Mouse (Mus musculus) embryonic facial prominence, embryonic 12.5 days (tissue): ENCODE measurements around the gene Marveld1. TPM values are rescaled to one million over a fixed set of nuclear protein-coding genes. Genes with fewer than 3 reads are reported as not detected.

Experiments used
- ATAC-seq: fragments of 200-750 bp; cut with Nextera tagmentation; 2 replicates; pipeline ENCODE4 v1.8.0; 2017; ENCODE audit not compliant: insufficient number of reproducible peaks, insufficient read depth, low FRiP score, low TSS enrichment
- H3K27ac ChIP-seq: fragments of 300-500 bp; sonication (generic); 2 replicates; pipeline ENCODE4 v1.5.1; 2016; ENCODE audit warnings: mild to moderate bottlenecking
- H3K27me3 ChIP-seq: fragments of 300-500 bp; sonication (generic); 2 replicates; pipeline ENCODE4 v1.6.1; 2016; ENCODE audit warnings: mild to moderate bottlenecking, moderate library complexity
- H3K36me3 ChIP-seq: fragments of 300-500 bp; sonication (generic); 2 replicates; pipeline ENCODE4 v1.6.1; 2016; ENCODE audit warnings: mild to moderate bottlenecking
- H3K4me1 ChIP-seq: fragments of 300-500 bp; sonication (generic); 2 replicates; pipeline ENCODE4 v1.6.1; 2016
- H3K4me2 ChIP-seq: fragments of 300-500 bp; sonication (generic); replicated peaks from 2 replicates; pipeline ENCODE4 v1.6.1; 2016; ENCODE audit warnings: mild to moderate bottlenecking, moderate library complexity
- H3K4me3 ChIP-seq: fragments of 300-500 bp; sonication (generic); 2 replicates; pipeline ENCODE4 v1.5.1; 2016; ENCODE audit warnings: mild to moderate bottlenecking
- H3K9ac ChIP-seq: fragments of 300-500 bp; sonication (generic); 2 replicates; pipeline ENCODE4 v1.6.1; 2016; ENCODE audit warnings: mild to moderate bottlenecking, moderate library complexity
- H3K9me3 ChIP-seq: fragments of 300-500 bp; sonication (generic); 2 replicates; pipeline ENCODE4 v1.6.1; 2016; ENCODE audit warnings: mild to moderate bottlenecking, moderate library complexity
- WGBS: fragments of 180-500 bp; shearing (Covaris S2); methylation state at CpG from one replicate; pipeline ENCODE4 v1.1.7; 2016; 5-methylcytosine and 5-hydroxymethylcytosine counted together
- polyA plus RNA-seq: library from polyadenylated mRNA; unstranded; fragments of >200 nt; fragmentation: Nextera tagmentation; extraction: Ambion mirVana; gene quantifications from 2 replicates; pipeline ENCODE4 v1.2.1, GENCODE M21; 2016

Marveld1 gene
- polyA plus RNA-seq, 1 experiment from 2014 or later = 10.8 TPM

DNA sequence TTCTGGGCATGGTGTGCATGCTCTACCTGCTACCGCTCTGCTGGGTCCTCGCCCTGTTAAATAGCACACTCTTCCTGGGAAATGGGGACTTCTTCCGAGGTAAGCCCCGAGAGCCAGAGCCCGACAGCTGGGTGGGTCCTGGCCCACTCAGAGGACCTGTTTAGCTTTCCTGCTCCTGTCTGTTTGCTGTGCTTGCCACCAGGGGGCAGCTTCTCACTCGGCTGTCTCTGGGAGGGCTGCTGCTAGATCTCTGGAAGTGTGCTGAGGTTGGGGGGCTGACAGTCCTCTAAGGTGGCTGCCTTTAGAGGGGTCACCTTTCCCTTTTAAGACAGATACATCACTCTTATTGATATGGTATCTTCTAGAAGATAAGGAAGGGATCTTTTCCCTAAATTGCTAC, 35.5 kb downstream of the Marveld1 start:
- no peak overlapping the region for H3K27ac ChIP-seq
- no peak overlapping the region for H3K9ac ChIP-seq
- H3K9me3 ChIP-seq = no peaks in the 10 kb centered on the region
- H3K4me1 ChIP-seq = no peaks in the 10 kb centered on the region
- H3K27me3 ChIP-seq = no peaks in the 10 kb centered on the region
- 63% methylated on average over 6 of the region's 6 CpGs for WGBS
- H3K36me3 ChIP-seq = peaks cover 62% of the 10 kb centered on the region
- ATAC-seq = no peak
- H3K4me2 ChIP-seq = no peak overlapping the region
- no peak overlapping the region for H3K4me3 ChIP-seq

DNA sequence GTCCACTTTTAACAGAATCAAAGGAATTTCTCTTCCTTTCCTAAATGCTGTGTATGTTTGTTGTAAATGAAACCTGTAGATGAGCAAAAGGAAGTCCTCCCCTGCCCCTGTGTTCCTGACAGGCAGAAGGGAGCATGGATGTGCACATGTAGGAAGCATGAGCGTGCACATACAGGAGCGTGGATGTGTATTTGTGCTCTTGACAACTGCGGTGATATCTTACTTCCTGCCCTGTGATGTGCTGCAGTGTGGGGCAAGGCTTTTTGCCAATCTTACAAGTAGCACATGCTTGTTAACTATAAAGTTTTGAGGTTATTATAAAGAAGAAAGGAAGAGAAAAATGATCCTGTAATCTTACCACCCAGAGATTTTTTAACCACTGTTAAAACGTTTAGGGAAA, 42.5 kb downstream of the Marveld1 start:
- no peak overlapping the region for H3K27ac ChIP-seq
- H3K4me2 ChIP-seq = no peak overlapping the region
- no peaks in the 10 kb centered on the region for H3K27me3 ChIP-seq
- no peak for ATAC-seq
- H3K4me3 ChIP-seq = no peak overlapping the region
- peaks cover 34% of the 10 kb centered on the region for H3K36me3 ChIP-seq
- 84% methylated on average over 4 of the region's 4 CpGs for WGBS
- no peaks in the 10 kb centered on the region for H3K9me3 ChIP-seq
- H3K9ac ChIP-seq = no peak overlapping the region
- no peaks in the 10 kb centered on the region for H3K4me1 ChIP-seq

DNA sequence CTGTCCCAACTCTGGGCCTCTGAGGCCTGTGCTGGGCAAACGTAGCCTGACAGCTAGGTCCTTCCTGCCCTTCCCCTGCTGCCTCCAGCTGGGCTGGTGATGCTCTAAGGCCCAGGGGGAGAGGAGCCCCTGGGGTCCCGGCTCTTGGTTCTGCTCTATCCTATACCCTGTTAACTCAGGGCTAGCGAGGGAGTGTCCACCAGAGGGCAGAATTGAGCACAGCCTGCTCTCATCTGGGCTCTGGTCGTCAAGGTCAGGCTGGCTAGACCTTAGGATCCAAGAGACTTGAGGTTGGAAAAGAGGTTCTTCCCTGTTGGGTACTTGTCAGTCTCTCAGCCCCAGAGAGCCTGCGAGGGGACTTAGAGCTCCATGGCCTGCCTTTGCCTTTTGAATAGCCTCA, 43.3 kb downstream of the Marveld1 start:
- no peak overlapping the region for H3K4me3 ChIP-seq
- H3K27me3 ChIP-seq = no peaks in the 10 kb centered on the region
- H3K4me1 ChIP-seq = no peaks in the 10 kb centered on the region
- 17% methylated on average over 5 of the region's 5 CpGs for WGBS
- no peak overlapping the region for H3K27ac ChIP-seq
- H3K9ac ChIP-seq = no peak overlapping the region
- H3K9me3 ChIP-seq = no peaks in the 10 kb centered on the region
- peak; percentile 43; the same call in 1 of the 2 replicates for ATAC-seq
- no peak overlapping the region for H3K4me2 ChIP-seq
- H3K36me3 ChIP-seq = peaks cover 27% of the 10 kb centered on the region

DNA sequence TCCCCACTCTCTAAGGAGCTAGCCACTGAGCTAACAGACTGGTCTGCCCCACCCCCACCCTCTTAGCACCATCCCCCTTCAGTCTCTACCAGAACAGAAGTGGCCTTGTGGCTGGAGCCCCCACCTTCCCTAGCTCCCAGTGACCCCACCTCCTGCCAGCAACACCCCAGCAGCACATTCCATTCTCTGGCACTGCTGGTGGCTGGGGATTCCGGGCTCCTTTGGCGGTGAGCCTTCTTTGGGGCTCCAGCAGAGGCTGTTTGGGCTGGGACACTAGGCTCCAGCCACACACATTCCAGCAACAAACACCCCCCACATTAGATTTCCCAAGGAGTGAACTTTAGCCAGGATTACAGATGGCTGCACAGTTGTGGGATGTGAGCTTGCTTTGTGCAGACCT, 46.1 kb downstream of the Marveld1 start:
- Histone ChIP-seq H3K4me3 (no peak overlapping the region), H3K4me2 (no peak overlapping the region), H3K27me3 (peaks cover 6% of the 10 kb centered on the region), H3K4me1 (no peaks in the 10 kb centered on the region), H3K9ac (no peak overlapping the region), H3K36me3 (peaks cover 22% of the 10 kb centered on the region), H3K9me3 (no peaks in the 10 kb centered on the region), H3K27ac (no peak overlapping the region)
- ATAC-seq = no peak
- 29% methylated on average over 2 of the region's 2 CpGs for WGBS

DNA sequence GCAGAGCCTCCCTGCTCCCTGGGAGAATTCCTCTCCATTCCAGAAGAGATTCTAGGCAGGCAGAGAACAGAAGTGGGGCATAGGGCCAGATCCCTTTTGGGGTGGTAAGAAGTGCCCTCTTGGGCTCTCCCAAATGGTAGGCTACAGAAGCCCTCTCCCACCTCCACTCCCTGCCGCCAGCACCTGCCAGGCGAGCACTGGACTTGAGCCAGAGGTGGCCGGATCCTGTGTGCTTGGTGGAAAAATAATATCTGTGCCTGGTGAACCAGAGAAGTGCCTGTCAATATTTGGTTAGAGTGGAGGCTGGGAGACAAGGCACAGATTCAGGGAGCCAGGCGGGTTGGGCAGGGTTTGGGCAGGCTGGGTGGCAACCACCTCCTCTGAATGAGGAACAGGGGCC, 49.2 kb downstream of the Marveld1 start:
- H3K27me3 ChIP-seq = peaks cover 37% of the 10 kb centered on the region
- no peak overlapping the region for H3K9ac ChIP-seq
- 79% methylated on average over 4 of the region's 4 CpGs for WGBS
- H3K4me3 ChIP-seq = no peak overlapping the region
- no peak for ATAC-seq
- no peaks in the 10 kb centered on the region for H3K9me3 ChIP-seq
- no peak overlapping the region for H3K4me2 ChIP-seq
- no peak overlapping the region; the same call in 1 of the 2 replicates for H3K27ac ChIP-seq
- 0 out of 2 replicates have a peak, but pooled peaks cover 3% of the 10 kb centered on the region for H3K4me1 ChIP-seq
- H3K36me3 ChIP-seq = peaks cover 11% of the 10 kb centered on the region; the same call in 1 of the 2 replicates

DNA sequence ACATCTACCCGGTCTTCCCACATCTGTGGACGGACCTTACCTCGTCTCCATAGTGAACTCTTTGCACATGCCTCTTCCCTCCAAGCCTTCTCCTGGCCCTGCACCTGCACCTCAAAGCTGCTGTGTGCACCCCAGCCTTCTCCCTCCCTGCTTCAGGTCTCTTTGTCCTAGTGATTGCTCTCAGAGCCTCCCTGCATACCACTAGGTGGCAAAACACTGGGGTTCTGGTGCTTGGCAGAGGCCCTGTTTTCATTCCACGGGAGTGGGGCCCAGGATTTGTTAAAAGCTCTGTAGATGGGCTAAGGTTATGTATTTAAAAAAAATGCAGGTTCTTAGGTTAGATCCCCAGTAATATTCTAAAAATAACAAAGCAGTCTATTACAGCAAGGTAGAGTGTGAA, 49.9 kb downstream of the Marveld1 start:
- Histone ChIP-seq H3K36me3 (peaks cover 5% of the 10 kb centered on the region; the same call in 1 of the 2 replicates), H3K4me2 (no peak overlapping the region), H3K4me1 (peaks cover 10% of the 10 kb centered on the region; the same call in 1 of the 2 replicates), H3K9ac (no peak overlapping the region), H3K27me3 (peaks cover 44% of the 10 kb centered on the region), H3K4me3 (no peak overlapping the region), H3K27ac (no peak overlapping the region), H3K9me3 (no peaks in the 10 kb centered on the region)
- 70% methylated on average over 4 of the region's 4 CpGs for WGBS
- ATAC-seq = no peak

DNA sequence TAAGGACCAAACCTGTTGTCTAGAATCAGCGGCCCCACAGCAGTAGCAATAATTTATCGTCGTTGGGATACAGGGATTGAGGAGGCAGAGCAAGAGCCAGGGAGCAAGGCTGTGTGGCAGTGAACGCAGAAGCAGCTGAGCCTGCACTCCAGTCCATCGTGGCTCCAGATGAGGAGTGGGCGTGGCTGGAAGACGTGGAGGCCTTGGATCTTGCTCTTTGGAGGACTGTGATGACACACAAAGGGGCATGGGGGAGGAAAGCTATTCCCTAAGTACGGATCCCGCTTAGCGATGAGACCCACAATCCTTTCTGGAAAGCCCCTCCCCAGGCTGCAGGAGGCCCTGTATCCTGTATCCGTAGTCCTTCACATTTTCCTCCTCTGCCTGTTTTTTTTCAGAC, 50.8 kb downstream of the Marveld1 start:
- ATAC-seq = no peak
- Histone ChIP-seq H3K4me1 (peaks cover 14% of the 10 kb centered on the region; the same call in 1 of the 2 replicates), H3K36me3 (no peaks in the 10 kb centered on the region), H3K4me2 (no peak overlapping the region), H3K9ac (no peak overlapping the region), H3K27me3 (peaks cover 53% of the 10 kb centered on the region), H3K27ac (no peak overlapping the region), H3K9me3 (no peaks in the 10 kb centered on the region), H3K4me3 (no peak overlapping the region)
- WGBS = 54% methylated on average over 11 of the region's 11 CpGs

Other genes starting within 250 kb of the Marveld1 start
- 595 TPM in 2 replicates for gene Pgam1, start 235.5 kb upstream of the Marveld1 start, polyA plus RNA-seq
- 76.7 and 81.5 TPM in 2 replicates for gene Exosc1, start 214.0 kb upstream of the Marveld1 start, polyA plus RNA-seq
- 93.0 and 94.2 TPM in 2 replicates for gene Zdhhc16, start 213.9 kb upstream of the Marveld1 start, polyA plus RNA-seq
- gene Mms19, start 166.2 kb upstream of the Marveld1 start, polyA plus RNA-seq = 41.5 and 41.7 TPM in 2 replicates
- 20.3 and 20.5 TPM in 2 replicates for gene Ubtd1, start 165.6 kb upstream of the Marveld1 start, polyA plus RNA-seq
- gene Ankrd2, start 111.4 kb upstream of the Marveld1 start, polyA plus RNA-seq = 0.24 and 0.27 TPM in 2 replicates
- gene Hoga1, start 101.8 kb upstream of the Marveld1 start, polyA plus RNA-seq = 1.3 and 1.9 TPM in 2 replicates
- not detected in 2 replicates for gene 4933411K16Rik, start 95.2 kb upstream of the Marveld1 start, polyA plus RNA-seq
- gene Morn4, start 61.0 kb upstream of the Marveld1 start, polyA plus RNA-seq = 37.8 and 42.8 TPM in 2 replicates
- 39.6 and 40.0 TPM in 2 replicates for gene Pi4k2a, start 56.9 kb upstream of the Marveld1 start, polyA plus RNA-seq
- 22.7 and 26.1 TPM in 2 replicates for gene Avpi1, start 18.3 kb upstream of the Marveld1 start, polyA plus RNA-seq
- 32.5 and 36.5 TPM in 2 replicates for gene Zfyve27, start 16.6 kb downstream of the Marveld1 start, polyA plus RNA-seq
- 2.9 and 3.8 TPM in 2 replicates for gene Sfrp5, start 54.9 kb downstream of the Marveld1 start, polyA plus RNA-seq
- 1.8 and 1.9 TPM in 2 replicates for gene Golga7b, start 100.2 kb downstream of the Marveld1 start, polyA plus RNA-seq